Mouse (Mus musculus) liver, embryonic 14.5 days (tissue): Measurements from ENCODE around the gene Bmp6.

Experiments used
- CTCF ChIP-seq: IDR thresholded peaks from 2 replicates; pipeline ENCODE4 v1.5.1; 2016; ENCODE audit warnings: antibody characterized with exemption, low read depth, control low read depth
- EP300 ChIP-seq: IDR thresholded peaks from 2 replicates; pipeline ENCODE4 v1.6.1; 2016; ENCODE audit warnings: antibody characterized with exemption, low read depth

DNA sequence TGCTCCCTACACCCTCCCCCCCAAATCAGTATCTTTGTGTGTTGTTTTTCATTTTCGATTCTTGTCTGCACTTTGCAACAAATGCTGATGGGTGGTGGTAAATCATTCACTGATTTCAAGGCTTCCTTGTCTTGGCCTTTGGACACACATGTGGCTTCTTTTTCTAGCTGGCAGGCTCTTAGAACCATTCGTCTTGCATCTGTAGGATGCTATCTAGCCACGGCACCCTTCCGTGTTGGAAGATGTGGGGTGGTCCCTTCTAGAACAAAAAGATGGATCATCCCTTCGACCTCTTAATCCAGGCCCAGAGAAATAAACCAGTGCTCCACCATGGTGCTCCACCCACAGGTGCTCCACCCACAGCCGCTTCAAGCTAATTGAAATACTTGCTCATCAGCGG, 19.0 kb downstream of the Bmp6 start:
- TF ChIP-seq CTCF, result no peak
- TF ChIP-seq EP300, result no peak
